Mouse (Mus musculus): ENCODE results near the gene Hadhb.

DNA sequence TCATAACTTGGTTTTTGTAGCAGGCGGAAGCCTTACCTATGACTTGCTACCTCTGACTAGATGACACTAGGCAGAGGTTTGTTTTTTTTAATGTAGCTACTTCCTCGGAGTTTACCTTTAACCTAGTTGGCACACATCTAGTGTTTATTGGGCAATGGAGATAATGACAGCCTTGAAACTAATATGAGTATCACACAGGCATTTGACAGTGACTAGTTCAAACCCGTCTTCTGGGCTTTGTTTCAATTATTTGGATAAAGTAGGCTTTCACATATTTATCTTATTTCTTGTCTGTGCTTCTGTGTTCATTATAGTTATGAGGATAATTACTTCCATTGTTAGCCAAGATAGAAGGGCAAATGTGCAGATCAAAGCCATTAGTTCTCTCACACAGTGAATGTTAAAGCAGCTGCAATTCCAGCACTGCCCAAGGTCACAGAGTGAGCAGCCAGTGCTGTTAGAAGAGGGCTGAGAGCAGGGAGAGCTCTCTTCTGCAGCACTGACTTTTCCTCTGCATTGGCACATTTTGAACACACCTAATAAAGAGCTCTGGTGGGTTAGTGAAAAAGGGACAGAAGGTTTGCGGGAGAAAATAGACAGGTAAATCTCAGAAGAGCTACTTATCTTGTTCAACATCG, 15.4 kb downstream of the Hadhb start:
- no peak for TF ChIP-seq CTCF (IDR thresholded peaks at IDR 0.05; ENCODE audit: extremely low read depth, insufficient read length, insufficient replicate concordance, low read depth, low read length)
- TF ChIP-seq POLR2A (IDR thresholded peaks at IDR 0.05; ENCODE audit: low read depth, low read length) = no peak

All from small intestine, adult 2 months (tissue).